Mouse (Mus musculus) liver, adult 2 months (tissue): ENCODE data around the gene Pithd1.

Experiments
- CTCF ChIP-seq: fragments of 200-500 bp; IDR thresholded peaks from 2 replicates; pipeline ENCODE4 v1.5.1; 2011; ENCODE audit warnings: low read depth, low read length, control low read depth
- POLR2A ChIP-seq: fragments of 200-500 bp; IDR thresholded peaks from 2 replicates; pipeline ENCODE4 v1.6.1; 2011; ENCODE audit warnings: low read length, control low read depth; ENCODE audit not compliant: insufficient read depth; ENCODE audit errors: extremely low read depth

DNA sequence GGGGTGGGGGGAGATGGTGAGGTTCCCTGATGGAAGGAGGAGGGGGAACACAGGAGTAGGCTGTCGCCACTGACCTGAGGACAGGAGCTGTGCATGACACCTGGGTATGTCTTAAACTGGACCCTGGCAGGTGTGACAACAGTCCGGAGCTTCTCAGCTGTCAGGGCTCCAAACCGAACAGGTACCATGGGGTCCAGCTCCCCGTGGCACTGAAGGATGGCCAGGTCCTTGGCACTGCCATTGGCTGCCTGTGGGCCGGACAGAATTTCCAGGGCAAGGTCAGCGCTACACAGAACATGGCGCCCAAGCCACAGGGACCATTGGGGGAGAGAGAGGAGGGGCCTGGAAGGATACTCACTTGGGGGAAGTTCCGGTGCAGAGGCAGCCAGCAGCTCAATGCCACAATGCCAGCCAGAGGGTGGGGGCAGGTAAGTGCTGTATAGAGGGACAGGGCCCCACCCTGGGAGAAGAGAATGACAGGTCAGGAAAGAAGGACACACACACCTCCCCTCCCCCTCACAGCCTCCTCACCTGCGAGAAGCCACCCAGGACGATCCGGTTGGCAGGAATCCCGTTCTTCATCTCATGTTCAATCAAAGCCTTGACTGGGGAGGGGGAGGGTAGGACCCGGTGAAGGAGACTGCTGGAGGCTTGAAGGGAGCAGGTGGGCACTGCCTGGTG lies 17.9 kb downstream of the Pithd1 start:
- TF ChIP-seq CTCF: no peak
- TF ChIP-seq POLR2A: no peak
